Mouse (Mus musculus): ENCODE data around the gene Rgp1.

The Rgp1 gene

DNA sequence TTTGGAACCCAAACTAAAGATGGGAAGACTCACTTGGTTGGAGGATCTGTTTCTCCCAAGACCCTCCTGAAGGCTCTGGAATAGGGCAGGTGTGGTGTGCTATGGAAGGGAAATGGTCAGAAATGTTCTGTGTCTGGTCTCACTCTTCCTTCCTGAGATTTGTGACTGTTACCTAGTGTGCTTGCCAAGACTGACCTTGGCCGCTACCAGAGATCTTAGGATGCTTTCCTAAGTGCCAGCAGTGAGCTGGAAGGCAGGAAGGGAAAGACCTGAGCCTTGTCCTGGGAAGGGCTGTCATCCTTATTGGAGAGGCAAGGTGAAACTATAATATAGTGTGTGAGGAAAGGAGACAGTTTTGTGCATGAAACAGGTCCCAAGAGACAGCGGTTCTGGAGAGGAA, 55.2 kb downstream of the Rgp1 start:
- in situ Hi-C loops (cut with MboI; ENCODE audit: low sequenced_read_pairs) = no loop called here

DNA sequence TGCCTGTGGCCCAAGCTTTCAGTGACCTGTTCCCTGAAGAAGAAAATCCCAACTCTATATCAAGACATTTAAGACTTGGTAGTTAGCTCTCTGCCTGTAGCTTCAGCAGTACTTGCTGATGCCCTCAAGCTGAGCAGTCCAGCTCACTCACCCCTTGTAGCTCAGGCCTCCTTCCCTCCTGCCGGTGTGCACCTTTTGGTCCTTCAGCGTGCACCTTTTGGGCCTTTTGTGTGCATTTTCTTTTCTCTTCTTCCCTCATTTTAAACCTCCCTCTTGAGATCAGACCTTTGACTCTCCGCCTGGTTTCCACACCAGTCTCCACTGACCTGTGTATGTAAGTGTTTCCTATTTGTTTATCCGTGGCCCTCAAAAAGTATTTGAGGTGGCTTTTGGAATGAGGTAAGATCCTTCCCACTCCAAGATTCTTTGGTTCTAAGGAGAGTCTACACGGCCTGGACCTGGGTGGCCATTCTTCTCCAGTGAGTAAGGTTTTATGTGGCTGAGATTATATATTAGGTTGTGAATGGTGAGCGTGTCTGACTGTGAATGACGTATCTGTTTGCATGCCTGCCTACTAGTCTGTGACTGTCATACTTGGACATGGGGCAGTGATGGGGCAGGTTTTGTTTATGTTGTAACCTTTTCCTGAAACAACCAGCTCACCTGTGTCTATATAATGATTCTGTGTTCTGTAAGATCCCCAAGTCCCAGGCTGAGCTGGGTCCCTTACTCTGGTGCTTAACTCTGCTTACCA, 56.3 kb downstream of the Rgp1 start:
- in situ Hi-C loops (cut with MboI; ENCODE audit: low sequenced_read_pairs) = no loop called here

DNA sequence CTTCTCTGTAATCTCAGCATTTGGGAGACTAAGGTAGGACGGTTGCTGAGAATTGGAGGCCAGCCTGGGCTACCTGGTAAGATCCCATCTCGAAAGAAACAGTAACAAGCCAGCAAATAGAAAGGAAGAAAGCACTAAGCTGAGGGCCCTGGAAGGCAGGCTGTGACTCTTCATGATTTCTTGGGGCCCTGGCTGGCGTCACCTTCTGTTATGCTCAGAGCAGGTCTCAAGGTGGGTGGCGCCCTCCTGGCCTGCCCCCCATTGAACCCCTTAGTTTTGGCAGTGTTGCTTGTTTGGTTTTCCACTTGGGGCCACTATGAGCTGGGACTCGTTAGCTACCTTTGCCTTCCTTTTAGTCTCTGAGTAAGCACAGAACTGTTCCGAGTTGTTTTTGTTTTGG, 58.2 kb downstream of the Rgp1 start:
- in situ Hi-C loops (cut with MboI; ENCODE audit: low sequenced_read_pairs) = no loop called here
